Mouse (Mus musculus): Measurements from ENCODE around the gene Bglap3. TPM values are rescaled to one million over a fixed set of nuclear protein-coding genes. Genes with fewer than 3 reads are reported as not detected.
A peak's percentile ranks its signal among the peaks of the same experiment; 100 is the strongest.
"Not testable (repeated sequence)": the region's sequence is repeated elsewhere in the genome, so short reads cannot be mapped to it uniquely, and the experiment has no call there.

Gene Bglap3
- total RNA-seq, 2 experiments from 2014 or later: not detected

DNA sequence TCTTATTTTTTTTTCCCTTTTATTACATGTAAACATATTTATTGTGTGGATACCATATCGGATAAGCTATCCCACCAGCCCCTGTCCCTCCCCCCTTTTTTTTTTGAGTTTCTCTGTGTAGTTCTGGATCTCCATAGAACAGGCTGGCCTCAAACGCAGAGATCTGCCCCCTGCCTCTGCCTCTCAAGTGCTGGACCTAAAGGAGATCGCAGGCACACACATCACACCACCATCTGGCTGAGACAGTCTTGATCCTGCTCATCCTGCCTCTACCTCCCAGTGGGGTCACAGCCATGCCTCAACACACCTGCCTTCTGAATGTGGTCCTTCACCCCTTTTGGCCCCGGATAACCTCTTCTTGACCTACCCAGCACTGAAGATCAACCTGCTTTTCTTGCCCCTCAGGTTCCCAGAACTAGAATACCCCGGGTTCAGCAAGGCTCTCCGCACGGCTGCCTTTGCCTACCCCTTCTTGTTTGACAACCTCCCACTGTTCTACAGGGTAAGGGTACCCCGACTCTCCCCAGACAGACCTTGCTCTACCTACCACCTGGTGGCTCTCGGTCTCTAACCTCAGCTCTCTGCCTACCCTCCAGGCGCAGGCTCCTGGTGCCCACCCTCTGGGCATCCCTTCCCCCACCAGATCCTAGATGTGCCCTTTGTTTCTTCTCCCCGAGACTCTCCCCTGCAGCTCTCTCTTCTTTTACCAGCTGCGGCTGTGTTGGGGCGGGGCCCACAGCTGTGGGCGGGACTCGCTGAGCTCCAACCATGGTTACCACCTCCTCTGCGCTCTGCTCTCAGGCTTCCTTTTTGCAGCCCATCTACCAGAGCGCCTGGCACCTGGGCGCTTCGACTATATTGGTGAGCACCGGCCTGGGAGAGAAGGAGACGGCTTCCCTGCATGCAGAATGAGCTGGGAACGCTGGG lies 9.1 kb upstream of the Bglap3 start:
- peak; percentile 86 for ATAC-seq (replicated peaks; ENCODE audit: low FRiP score, low TSS enrichment, poor library complexity, severe bottlenecking)

DNA sequence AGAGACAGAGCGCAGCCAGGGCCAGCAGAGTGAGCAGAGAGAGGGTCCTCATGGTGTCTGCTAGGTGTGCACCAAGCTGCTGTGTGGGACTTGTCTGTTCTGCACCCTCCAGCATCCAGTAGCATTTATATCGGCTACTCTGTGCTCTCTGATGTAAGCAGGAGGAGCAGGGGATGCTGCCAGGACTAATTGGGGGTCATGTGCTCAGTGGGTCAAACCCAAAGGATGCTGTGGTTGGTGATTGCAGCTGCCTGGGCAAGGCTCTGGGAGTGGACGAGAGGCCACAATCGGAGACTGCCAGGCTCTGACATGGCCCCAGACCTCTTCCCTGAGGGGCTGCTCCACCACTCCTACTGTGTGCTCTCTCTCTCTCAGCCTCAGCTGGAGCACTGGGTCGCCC lies 6.1 kb upstream of the Bglap3 start, which contains the start of gene Bglap2:
Bglap2 (minus strand) TSS at position 101 of the 400 bp plus-strand sequence.
- ATAC-seq (replicated peaks; ENCODE audit: low FRiP score, low TSS enrichment, poor library complexity, severe bottlenecking): not testable (repeated sequence)

DNA sequence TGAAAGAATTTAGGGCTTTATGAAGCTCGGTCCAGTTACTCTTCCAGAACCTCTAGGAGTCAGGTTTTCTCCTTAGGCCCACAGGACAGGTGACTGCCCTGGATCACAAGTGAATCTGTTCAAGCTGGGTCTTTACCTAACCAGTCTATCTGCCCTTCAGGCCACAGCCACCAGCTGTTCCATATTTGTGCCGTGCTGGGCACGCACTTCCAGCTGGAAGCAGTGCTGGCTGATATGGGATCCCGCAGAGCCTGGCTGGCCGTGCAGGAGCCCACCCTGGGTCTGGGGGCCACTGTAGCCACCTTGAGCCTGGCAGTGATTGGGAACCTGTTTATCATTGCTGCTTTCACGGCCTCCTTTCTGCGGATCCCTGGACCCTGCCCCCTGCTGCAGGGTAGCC lies 4.1 kb upstream of the Bglap3 start:
- ATAC-seq (replicated peaks; ENCODE audit: low FRiP score, low TSS enrichment, poor library complexity, severe bottlenecking): not testable (repeated sequence)

DNA sequence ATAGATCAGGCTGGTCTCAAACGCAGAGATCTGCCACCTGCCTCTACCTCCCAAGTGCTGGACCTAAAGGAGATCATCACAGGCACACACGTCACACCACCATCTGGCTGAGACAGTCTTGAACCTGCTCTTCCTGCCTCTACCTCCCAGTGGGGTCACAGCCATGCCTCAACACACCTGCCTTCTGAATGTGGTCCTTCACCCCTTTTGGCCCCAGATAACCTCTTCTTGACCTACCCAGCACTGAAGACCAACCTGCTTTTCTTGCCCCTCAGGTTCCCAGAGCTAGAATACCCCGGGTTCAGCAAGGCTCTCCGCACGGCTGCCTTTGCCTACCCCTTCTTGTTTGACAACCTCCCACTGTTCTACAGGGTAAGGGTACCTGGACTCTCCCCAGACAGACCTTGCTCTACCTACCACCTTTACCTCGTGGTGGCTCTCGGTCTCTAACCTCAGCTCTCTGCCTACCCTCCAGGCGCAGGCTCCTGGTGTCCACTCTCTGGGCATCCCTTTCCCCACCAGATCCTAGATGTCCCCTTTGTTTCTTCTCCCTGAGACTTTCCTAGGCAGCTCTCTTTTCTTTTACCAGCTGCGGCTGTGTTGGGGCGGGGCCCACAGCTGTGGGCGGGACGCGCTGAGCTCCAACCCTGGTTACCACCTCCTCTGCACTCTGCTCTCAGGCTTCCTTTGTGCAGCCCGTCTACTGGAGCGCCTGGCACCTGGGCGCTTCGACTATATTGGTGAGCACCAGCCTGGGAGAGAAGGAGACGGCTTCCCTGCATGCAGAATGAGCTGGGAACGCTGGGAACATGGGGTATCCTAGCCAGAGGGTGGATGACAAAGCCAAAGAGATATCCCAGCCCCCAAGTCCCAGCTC lies 3.4 kb upstream of the Bglap3 start:
- ATAC-seq (replicated peaks; ENCODE audit: low FRiP score, low TSS enrichment, poor library complexity, severe bottlenecking): peak; percentile 92

DNA sequence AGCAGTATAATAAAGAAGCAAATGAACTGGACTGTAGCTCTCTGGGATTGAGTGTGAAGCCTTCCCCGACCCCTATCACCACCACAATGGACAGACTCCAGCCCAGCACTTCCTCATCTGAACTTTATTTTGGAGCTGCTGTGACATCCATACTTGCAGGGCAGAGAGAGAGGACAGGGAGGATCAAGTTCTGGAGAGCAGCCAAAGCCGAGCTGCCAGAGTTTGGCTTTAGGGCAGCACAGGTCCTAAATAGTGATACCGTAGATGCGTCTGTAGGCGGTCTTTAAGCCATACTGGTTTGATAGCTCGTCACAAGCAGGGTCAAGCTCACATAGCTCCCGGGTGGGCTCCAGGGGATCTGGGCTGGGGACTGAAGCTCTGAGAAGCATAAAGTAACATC lies 4.0 kb downstream of the Bglap3 start:
- not testable (repeated sequence) for ATAC-seq (replicated peaks; ENCODE audit: low FRiP score, low TSS enrichment, poor library complexity, severe bottlenecking)

DNA sequence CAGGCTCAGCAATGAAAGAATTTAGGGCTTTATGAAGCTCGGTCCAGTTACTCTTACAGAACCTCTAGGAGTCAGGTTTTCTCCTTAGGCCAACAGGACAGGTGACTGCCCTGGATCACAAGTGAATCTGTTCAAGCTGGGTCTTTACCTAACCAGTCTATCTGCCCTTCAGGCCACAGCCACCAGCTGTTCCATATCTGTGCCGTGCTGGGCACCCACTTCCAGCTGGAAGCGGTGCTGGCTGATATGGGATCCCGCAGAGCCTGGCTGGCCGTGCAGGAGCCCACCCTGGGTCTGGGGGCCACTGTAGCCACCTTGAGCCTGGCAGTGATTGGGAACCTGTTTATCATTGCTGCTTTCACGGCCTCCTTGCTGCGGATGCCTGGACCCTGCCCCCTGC lies 5.0 kb downstream of the Bglap3 start:
- ATAC-seq (replicated peaks; ENCODE audit: low FRiP score, low TSS enrichment, poor library complexity, severe bottlenecking): not testable (repeated sequence)

DNA sequence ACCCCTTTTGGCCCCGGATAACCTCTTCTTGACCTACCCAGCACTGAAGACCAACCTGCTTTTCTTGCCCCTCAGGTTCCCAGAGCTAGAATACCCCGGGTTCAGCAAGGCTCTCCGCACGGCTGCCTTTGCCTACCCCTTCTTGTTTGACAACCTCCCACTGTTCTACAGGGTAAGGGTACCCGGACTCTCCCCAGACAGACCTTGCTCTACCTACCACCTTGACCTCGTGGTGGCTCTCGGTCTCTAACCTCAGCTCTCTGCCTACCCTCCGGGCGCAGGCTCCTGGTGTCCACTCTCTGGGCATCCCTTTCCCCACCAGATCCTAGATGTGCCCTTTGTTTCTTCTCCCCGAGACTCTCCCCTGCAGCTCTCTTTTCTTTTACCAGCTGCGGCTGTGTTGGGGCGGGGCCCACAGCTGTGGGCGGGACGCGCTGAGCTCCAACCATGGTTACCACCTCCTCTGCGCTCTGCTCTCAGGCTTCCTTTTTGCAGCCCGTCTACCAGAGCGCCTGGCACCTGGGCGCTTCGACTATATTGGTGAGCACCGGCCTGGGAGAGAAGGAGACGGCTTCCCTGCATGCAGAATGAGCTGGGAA lies 5.6 kb downstream of the Bglap3 start:
- peak; percentile 73 for ATAC-seq (replicated peaks; ENCODE audit: low FRiP score, low TSS enrichment, poor library complexity, severe bottlenecking)

DNA sequence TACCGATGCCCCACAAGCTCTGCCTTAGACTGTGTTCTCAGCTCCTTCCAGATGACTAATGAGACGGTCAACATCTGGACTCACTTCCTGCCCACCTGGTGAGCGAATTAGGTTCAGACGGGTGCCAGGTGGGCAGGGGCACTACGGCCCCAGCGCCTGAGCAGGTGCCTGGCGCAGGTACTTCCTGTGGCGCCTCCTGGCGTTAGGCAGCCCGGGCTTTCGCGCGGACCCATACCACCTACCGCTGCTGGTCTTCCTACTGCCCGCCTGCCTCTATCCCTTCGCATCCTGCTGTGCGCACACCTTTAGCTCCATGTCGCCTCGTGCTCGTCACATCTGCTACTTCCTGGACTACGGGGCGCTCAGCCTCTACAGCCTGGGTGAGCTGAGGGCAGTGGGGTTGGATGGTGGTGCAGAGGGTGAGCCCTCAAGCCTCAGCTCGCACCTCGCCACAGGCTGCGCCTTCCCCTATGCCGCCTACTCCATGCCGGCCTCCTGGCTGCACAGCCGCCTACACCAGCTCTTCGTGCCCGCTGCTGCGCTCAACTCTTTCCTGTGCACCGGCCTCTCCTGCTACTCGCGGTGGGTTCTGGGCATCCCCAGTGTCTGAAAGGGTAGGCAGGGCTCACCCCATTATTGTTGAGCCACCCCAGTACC lies 6.7 kb downstream of the Bglap3 start:
- no peak for ATAC-seq (replicated peaks; ENCODE audit: low FRiP score, low TSS enrichment, poor library complexity, severe bottlenecking)

DNA sequence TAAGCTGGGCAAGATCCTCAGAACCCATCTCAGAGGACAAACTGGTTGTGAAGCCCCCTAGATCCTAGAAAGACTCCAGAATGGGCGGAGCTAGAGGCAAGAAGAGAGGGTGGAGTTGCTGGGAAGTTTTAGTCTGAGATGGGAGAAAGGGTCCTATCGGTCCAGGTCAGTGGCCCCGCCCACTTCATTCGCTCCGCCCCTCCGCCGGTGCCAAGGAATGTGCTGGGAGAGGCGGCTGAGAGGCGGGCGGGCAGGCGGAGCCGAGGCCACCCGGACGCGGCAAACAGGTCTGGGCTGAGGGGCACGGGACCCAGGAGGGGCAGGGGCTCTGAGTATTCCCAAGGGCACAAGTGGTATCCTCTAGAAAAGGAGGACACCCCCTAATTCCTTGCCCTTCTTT lies 8.2 kb downstream of the Bglap3 start, which contains the start of gene Paqr6:
Paqr6 (plus strand) TSS at position 248 of the 400 bp plus-strand sequence.
- ATAC-seq (replicated peaks; ENCODE audit: low FRiP score, low TSS enrichment, poor library complexity, severe bottlenecking): no peak

DNA sequence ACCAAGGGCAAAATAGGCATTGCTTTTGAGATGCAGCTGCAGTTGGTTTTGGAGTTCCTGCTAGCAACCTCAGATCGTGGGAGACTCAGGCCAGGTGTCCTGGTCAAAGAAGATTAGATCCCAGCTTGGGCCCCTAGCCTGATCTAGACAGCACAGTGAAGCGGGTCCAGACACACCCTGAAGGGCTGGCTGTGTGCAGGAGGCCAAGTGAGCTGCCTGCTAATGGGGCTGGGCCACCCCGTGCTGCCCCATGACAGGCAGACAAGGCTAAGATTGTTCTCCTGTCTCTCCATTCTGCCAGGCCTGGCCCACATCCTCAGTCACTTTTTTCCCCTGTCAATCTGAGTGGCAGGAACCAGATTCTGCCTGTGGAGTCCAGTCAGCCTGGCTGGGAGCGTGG lies 8.8 kb downstream of the Bglap3 start:
- peak; percentile 74 for ATAC-seq (replicated peaks; ENCODE audit: low FRiP score, low TSS enrichment, poor library complexity, severe bottlenecking)

DNA sequence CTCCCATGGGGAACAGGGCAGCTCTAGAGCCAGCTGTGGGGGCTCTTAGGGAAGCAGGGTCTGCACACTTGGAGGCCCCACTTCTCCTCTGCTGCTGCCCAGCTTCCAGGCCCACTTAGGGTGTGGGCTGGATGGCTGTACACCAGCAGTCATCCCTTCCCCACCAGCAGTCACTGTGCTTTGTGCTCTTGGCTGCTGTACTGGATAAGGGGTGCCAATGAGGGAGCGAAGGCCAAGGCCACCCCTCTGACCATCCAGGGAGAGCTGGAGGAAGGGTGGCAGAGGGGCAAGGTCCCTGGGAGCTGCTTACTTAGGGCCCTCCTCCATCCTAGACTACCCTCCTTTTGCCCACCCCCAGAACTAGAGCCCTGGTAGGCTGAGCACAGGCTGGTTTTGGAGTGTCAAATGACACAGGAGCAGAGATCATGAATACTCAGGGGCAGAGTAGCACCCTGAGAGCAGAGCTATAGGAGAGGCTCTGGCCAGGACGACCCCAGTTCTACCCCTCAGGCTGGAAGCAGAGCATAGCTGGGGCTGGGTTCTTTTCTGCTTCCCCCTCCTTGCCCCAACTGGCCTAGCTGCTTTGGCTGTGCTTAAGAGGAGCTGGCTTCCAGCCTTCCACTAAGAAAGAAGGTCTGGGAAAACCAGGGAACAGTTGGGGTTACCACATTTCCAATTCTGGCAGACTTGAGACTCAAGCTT lies 10.8 kb downstream of the Bglap3 start:
- no peak for ATAC-seq (replicated peaks; ENCODE audit: low FRiP score, low TSS enrichment, poor library complexity, severe bottlenecking)

DNA sequence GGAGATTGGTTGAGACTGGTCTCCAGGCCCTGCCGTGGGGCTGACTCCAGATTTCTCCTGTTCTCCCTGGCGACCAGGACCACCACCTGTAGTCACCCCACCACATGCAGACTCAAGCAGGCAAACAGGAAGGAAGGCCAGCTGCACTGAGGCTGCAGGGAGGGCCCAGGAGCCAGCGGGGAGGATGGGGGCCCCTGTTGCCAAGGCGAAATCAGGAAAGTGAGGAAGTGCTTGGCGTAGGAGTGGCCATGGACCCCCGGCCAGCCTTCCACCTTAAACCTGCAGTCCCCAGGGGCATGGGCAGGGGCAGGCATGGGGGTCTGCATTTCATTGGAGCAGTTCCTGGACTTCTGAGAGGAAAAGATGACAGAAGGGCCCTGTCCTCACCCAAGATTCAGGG lies 11.4 kb downstream of the Bglap3 start:
- no peak for ATAC-seq (replicated peaks; ENCODE audit: low FRiP score, low TSS enrichment, poor library complexity, severe bottlenecking)

DNA sequence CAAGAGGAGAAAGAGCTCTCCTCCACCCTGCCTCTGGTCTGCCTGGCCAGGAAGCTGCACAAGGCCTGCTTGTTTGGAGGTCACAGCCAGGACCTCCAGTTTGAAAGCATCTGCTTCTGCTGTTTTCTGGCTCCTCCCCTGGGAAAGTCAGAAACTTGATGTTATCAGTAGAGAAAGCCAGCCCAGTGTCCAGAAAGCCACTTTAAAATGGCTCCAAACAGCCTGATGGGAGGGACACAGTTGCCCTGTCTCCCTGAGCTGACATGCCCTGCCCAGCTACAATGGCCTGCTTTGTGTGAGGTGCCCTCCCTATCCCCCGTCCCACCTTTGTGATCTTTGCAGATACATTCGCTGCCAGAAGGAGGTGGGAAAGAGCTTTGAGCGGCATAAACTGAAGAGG lies 12.6 kb downstream of the Bglap3 start:
- no peak for ATAC-seq (replicated peaks; ENCODE audit: low FRiP score, low TSS enrichment, poor library complexity, severe bottlenecking)

DNA sequence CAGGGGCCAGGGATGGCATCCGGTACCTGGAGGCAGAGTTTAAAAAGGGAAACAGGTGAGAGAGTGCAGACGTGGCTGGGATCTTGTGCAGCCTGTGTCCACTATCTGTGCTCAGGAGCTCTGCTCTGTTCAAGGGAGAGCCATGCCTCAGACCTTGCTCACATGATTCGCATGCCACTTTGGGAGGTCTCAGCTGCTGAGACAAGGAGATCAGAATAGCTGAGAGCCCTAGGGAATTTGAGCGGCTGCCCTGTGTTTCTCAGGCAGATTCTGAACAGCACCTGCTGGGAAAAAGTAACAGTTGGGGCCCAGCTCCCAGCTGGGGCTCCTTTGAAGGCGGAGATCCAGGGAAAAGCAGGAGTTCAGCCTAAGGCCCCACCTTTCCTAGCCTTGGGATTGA lies 13.0 kb downstream of the Bglap3 start:
- no peak for ATAC-seq (replicated peaks; ENCODE audit: low FRiP score, low TSS enrichment, poor library complexity, severe bottlenecking)

DNA sequence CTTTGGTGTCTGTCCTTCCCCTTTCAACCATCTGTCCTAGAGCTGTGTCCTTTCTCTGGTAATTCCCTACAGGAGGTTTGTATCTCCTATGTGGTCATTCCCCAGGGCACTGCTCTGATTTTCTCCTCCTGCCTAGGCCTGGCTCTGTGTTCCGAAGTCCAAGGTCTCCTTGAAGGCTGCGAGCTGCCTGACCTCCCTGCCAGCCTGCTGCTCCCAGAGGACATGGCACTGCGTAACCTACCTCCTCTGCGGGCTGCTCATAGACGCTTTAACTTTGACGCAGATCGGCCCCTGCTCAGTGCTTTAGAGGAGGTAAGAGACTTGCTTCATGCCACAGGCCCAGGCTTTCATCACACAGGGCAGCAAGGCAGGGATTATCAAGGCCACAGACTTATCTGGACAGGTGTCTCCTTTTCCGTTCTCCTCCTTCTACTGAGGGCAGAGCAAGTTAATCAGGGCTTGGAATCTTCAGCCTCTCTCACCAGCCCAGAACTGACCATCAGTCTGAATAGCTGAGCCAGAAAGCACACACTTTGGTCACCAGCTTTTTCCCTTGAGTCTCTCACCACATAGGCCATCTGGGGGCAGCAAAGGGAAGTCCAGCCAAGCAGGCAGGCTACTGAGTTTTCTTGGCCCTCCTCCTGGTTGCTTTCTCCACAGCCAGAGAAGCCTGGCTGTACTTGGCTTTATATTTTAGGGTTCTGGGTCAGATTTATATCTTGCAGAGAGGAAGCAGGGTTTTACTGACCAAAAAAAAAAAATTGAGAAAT lies 18.0 kb downstream of the Bglap3 start:
- no peak for ATAC-seq (replicated peaks; ENCODE audit: low FRiP score, low TSS enrichment, poor library complexity, severe bottlenecking)

DNA sequence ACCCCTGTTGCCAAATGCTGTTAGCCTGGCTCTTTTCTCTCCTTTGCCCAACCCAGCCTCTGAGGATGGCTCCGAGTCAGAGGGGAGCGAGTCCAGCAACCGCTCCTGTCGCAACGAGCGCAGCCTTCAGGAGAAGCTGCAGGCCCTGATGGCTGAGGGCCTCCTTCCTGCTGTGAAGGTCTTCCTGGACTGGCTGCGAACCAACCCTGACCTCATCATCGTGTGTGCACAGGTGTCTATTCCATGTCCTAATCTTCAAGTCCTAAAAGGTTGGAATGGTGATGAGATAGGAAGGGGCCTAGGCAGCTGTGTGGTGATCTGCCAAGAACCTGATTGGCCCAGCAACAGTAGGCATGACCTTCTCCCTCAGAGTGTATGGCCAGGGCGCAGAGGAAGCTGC lies 19.6 kb downstream of the Bglap3 start:
- ATAC-seq (replicated peaks; ENCODE audit: low FRiP score, low TSS enrichment, poor library complexity, severe bottlenecking): no peak

DNA sequence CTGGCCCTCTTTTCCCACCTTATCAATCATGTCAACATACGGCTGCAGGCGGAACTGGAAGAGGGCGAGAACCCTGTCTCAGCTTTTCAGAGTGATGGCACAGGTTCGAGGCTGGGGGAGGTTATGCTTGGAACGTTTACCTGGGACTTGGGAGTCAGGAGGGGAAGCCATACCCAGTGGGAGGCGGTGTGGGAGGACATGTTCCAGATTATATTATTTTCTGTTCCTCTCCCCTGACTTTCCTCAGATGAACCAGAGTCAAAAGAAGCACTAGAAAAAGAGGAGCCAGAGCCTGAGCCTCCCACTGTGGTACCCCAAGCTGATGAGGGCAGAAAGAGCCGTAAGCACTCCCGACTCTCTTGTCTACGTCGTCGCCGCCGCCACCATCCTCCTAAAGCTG lies 21.8 kb downstream of the Bglap3 start:
- ATAC-seq (replicated peaks; ENCODE audit: low FRiP score, low TSS enrichment, poor library complexity, severe bottlenecking): no peak

DNA sequence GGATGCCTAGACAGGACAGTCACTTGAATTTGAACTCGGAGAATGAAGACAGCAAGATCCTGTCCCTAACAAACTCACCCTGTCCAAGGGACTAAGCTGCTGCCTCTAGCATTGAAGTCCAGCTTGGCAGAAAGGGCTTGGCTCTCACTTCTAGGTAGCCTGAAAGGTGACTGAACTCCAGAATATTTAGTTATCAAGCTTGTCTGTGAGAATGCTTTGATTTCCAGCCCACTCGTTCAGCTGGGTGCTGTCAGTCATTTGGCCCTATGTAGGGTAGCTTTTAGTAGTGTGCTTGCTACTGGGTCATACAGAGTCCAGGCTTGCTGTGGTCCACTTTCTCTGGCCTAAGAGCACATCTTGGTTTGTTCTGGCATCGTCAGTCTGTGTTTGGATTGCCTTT lies 33.5 kb downstream of the Bglap3 start:
- no peak for ATAC-seq (replicated peaks; ENCODE audit: low FRiP score, low TSS enrichment, poor library complexity, severe bottlenecking)
